Mouse (Mus musculus): ENCODE results near the gene Nbeal1.
A peak's percentile ranks its signal among the peaks of the same experiment; 100 is the strongest.
"Not testable (repeated sequence)": the region's sequence is repeated elsewhere in the genome, so short reads cannot be mapped to it uniquely, and the experiment has no call there.

Nbeal1 gene

DNA sequence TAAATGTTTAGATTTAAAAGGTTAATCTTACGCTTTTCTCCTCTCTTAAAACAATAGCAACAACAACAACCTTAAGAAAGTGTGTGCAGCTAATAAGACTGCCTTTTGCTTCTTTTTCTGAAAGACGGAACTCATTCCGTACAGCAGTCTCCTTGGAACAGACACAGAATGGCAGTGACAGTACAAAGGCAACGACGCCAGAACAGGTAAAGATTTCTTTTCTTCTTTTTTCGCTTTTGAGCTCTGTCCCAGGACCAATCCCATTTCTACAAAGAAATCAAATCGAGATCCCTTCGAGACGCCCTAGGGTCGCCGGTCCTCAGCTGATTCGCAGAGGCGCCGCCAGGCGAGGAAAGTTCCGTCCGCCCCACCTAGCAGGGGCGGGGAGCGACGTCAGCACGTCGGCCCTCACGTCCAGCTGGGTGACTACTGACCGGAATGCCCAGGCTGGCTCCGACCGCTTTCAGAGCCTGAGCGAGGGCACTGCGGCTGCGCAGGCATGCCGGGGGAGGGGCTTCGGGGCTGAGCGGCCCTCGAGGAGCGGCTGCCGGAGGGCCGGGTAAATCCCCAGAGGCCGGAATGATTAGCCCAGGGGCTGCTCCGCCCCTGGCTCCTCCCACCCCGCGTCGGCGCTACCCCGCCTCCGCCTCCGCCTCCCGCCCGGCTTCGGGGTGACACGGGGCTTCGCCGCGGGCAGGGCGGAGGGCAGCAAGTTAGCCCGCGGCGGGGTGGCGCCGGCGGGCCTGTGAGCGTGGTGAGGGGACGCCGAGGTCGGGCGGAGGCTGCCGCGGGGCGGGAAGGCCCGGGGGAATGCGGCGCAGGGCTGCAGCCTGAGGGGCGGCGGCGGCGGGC is at the start of gene Nbeal1:
TSS of gene Nbeal1 (plus strand) at position 668 of the 852 bp plus-strand sequence.
- peak; percentile 100 for DNase-seq (ENCODE audit: low spot score)

GRCm38 (mm10) chr1:60137346-60137745 is 43.1 kb upstream of the Nbeal1 start:
- no peak for DNase-seq (ENCODE audit: low spot score)

GRCm38 (mm10) chr1:60152700-60153099 is 27.7 kb upstream of the Nbeal1 start:
- no peak for DNase-seq (ENCODE audit: low spot score)

- no peak for DNase-seq (ENCODE audit: low spot score)
These were observed 23.7 kb upstream of the Nbeal1 start for GRCm38 (mm10) chr1:60156651-60157050.

DNA sequence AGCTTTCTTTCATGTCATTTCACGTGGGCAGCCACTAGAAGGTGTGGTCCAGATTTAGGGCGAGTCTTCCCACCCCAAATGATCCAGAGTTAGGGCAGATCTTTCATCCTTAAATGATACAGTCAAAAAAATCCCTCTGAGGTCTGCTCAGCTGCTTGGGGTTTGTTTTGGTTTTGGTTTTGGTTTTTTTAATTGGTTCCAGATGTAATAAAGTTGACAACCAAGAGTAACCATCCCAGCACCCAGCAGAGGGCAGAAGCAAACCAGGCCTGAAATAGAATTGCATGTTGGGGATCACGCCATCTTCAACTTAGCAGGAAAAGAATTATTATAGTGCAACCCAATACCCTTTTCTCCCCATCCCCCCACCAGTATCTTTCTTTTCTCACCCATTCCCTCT is 22.0 kb upstream of the Nbeal1 start:
- peak; percentile 59 for DNase-seq (ENCODE audit: low spot score)

DNA sequence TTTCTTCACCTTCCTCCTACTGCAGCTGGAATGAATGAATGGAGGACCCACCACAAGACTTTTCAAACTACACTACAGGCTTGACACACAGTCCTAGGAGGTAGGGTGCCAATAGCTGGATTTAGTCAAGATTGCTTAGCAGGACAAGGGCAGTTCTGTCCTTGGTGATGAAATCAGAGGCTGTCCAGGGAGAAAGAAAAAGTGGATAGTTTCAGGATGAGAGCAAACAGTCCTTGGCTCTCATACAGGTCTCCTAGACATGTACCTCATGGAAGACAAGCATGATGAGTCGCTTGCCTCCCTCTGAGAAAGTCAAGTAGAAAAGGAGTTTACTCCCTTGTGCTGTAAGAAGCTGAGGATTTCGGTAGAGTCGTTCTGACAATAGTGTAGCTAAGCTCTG is 16.7 kb upstream of the Nbeal1 start:
- no peak for DNase-seq (ENCODE audit: low spot score)

- DNase-seq (ENCODE audit: low spot score), result no peak
These were observed 10.8 kb upstream of the Nbeal1 start for GRCm38 (mm10) chr1:60169626-60170025.

DNA sequence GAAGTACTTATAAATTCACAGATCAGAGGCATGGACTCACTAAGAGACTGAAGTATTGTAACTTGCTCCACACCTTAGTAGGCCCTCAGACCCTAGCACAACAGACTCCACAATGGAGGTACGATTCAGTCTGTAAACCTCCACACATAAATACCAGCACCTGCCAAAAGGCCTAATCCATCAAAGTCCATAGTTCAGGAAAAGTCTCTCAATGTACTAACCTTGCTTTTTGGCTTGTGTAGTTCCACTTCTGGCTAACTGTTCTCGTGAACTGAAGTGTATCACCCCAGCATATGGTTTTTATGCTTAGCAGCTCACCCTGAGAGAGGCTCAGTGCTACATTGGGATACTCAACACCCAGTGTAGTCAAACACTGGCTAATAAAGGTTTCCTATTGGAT is 10.1 kb upstream of the Nbeal1 start:
- DNase-seq (ENCODE audit: low spot score), result no peak

DNA sequence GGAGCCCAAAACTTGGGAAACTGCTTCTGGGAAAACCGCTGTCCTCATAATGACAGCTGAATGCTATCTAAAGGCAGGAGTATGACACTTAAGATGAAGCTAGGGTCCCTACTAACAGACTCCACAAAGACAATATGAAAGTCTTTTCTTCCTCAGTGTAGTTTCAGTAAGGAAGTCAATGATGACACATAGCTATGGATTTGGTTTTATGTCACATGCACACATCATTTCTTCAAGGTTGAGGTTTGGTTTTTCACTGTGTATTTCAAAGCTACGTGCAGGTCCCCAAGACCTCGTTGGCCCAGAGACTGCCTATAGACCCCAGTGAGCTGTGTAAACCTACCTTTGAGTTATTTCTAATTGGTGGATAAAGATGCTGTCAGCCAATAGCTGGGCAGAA is 7.3 kb upstream of the Nbeal1 start:
- DNase-seq (ENCODE audit: low spot score), result no peak

DNA sequence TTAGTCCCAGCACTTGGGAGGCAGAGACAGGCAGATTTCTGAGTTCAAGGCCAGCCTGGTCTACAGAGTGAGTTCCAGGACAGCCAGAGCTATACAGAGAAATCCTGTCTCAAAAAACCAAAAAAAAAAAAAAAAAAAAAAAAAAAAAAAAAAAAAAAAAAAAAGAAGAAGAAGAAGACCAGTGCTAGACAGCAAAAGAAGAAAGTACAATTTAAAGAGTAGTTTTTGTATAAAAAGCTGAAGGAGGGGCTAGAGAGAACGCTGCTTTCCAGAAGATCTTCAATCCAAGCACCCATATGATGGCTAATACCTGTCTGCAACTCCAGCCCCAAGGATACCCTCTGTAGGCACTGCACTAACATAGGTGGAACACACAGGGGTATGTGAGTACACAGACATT is 2.6 kb upstream of the Nbeal1 start:
- DNase-seq (ENCODE audit: low spot score), result not testable (repeated sequence)

GRCm38 (mm10) chr1:60179376-60179775 is 1.0 kb upstream of the Nbeal1 start:
- no peak for DNase-seq (ENCODE audit: low spot score)

- peak; percentile 58 for DNase-seq (ENCODE audit: low spot score)
These were observed 404 bp downstream of the Nbeal1 start for GRCm38 (mm10) chr1:60180784-60181221.

DNA sequence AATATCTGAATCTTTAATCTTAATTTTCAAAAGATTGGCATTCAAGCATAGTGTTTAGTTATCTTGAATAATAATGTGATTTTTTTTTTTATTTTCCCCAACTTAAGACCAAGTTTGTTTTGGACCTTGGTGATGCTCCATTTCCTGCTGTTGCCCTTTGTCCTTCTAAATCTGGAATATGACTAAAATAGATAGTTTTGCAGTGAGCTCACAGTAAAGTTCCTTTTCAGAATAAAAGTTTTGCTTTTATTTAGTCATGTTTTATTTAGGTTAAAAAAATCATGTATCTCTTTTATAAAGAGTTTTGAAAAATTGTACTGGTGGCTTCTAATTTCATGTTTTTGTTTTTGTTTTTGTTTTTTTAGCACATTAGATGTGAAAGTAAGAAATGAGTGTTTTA is 8.1 kb downstream of the Nbeal1 start:
- DNase-seq (ENCODE audit: low spot score), result no peak

- no peak for DNase-seq (ENCODE audit: low spot score)
These were observed 16.4 kb downstream of the Nbeal1 start for GRCm38 (mm10) chr1:60196813-60197212.

- no peak for DNase-seq (ENCODE audit: low spot score)
These were observed 18.6 kb downstream of the Nbeal1 start for GRCm38 (mm10) chr1:60199006-60199405.

GRCm38 (mm10) chr1:60236261-60236660 is 55.9 kb downstream of the Nbeal1 start:
- DNase-seq (ENCODE audit: low spot score), result peak; percentile 1

DNA sequence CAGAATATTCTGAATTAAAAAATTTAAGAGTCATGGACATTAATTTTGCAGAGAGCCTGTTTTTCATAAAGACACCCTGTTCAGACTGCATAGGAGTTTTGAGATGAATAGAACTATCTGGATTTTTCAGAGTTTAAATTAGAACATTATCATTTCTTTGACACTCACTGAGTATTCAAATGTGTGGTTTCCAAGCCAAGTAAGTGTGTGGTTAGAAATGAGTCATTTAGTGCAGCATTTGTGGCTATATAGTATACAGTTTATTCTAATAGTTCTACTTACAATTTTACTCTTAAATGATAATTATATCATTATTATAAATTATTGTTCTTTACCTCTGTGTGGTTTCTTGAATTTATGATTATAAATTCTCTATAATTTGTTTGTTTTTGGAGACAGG is 60.0 kb downstream of the Nbeal1 start:
- DNase-seq (ENCODE audit: low spot score), result no peak

DNA sequence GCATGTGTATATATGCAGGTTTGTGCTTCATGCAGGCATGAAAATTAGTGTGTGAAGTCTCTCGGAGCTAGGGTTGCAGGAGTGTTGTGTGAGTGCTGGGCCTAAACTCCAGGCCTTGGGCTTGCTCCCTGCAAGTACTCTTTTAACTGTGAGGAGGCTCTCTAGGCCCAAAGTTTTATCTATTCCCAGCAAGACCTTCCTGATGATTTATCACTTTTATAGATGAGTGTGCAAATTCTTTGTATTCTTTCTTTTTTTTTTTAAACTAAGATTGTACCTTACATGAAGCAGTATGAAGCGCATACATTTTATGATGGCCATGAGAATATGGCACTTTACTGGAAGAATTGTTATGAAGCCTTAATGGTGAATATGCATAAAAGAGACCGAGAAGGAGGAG is 87.7 kb downstream of the Nbeal1 start:
- no peak for DNase-seq (ENCODE audit: low spot score)

GRCm38 (mm10) chr1:60269314-60269713 is 88.9 kb downstream of the Nbeal1 start:
- no peak for DNase-seq (ENCODE audit: low spot score)

- DNase-seq (ENCODE audit: low spot score), result no peak
These were observed 92.1 kb downstream of the Nbeal1 start for GRCm38 (mm10) chr1:60272471-60272870.

DNA sequence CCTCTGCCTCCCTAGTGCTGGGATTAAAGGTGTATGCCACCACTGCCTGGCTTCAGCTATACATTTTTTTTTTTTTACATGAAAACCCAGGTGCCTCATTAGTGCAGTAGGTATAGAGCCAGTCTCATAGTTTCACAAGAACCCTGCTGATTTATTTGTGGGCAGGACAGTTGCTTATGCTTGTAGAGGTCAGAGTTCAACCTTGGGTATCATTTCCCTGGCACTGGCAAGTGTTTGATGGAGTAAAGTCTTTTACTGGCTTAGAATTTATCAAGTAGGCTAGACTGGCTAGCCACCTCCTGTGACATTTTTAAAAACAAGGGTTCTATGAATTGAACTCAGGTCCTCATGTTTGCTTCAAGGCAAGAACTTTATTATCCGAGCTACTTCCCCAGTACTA is 113.5 kb downstream of the Nbeal1 start:
- DNase-seq (ENCODE audit: low spot score), result no peak

- DNase-seq (ENCODE audit: low spot score), result peak; percentile 90
These were observed 162.6 kb downstream of the Nbeal1 start, which contains the start of gene Cyp20a1 for GRCm38 (mm10) chr1:60342808-60343629. TSS of gene Cyp20a1 (plus strand) at chr1:60343323.
